Mouse (Mus musculus): ENCODE measurements around the gene Spata17. TPM values are rescaled to one million over a fixed set of nuclear protein-coding genes. Genes with fewer than 3 reads are reported as not detected.
A peak's percentile ranks its signal among the peaks of the same experiment; 100 is the strongest.
"Not testable (repeated sequence)": the region's sequence is repeated elsewhere in the genome, so short reads cannot be mapped to it uniquely, and the experiment has no call there.

Gene Spata17
- polyA plus RNA-seq, 1 experiment from 2014 or later: 1.3 TPM

DNA sequence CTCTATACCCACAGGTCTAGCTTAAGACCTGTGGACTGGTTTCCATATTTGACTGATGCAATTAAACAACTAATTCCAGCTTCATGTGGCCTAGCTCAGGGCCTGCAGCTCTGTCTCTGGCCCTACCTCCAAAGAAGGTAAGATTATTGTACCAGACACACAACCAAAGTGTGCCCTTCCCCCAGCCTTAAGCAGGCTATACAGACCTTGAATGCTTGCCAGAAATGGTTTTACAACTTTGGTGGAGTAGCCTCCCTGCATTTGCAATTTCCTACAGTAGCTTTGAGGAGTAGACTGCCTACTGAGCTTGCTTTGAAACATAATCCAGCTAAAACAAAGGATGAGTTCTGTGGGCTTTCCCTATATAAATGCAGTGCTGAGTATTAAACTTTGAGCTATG lies 51.7 kb downstream of the Spata17 start:
- Histone ChIP-seq H3K27ac (no peak overlapping the region), H3K4me3 (replicated peaks) (no peak overlapping the region), H3K36me3 (no peaks in the 10 kb centered on the region), H3K9ac (replicated peaks) (no peak overlapping the region), H3K27me3 (no peaks in the 10 kb centered on the region), H3K4me1 (replicated peaks) (no peaks in the 10 kb centered on the region), H3K9me3 (no peaks in the 10 kb centered on the region), H3K4me2 (replicated peaks) (no peak overlapping the region)
- no peak for ATAC-seq

DNA sequence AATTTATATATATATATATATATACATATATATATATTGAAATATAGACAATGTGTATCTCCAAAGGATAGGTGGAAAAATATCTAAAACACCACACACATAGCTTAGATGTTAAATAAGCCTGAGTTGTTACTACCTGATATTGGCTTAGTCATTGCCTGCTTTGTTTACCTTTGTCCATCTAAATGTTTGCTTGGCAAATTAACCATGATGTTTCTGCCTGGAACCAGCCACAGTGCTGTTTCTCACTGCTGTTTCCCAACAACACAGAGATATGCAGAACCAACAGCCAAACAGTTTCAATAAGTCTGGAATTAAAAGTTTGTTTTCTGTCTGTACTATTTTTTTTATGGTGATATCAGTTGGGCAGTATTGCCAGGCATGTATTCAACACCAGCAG lies 59.6 kb downstream of the Spata17 start:
- H3K27ac ChIP-seq: no peak overlapping the region
- no peaks in the 10 kb centered on the region for H3K27me3 ChIP-seq
- no peak for ATAC-seq
- H3K9ac ChIP-seq (replicated peaks): no peak overlapping the region
- no peak overlapping the region for H3K4me2 ChIP-seq (replicated peaks)
- 0 out of 2 replicates have a peak, but pooled peaks cover 5% of the 10 kb centered on the region for H3K4me1 ChIP-seq (replicated peaks)
- no peaks in the 10 kb centered on the region for H3K36me3 ChIP-seq
- H3K4me3 ChIP-seq (replicated peaks): no peak overlapping the region
- H3K9me3 ChIP-seq: no peaks in the 10 kb centered on the region

DNA sequence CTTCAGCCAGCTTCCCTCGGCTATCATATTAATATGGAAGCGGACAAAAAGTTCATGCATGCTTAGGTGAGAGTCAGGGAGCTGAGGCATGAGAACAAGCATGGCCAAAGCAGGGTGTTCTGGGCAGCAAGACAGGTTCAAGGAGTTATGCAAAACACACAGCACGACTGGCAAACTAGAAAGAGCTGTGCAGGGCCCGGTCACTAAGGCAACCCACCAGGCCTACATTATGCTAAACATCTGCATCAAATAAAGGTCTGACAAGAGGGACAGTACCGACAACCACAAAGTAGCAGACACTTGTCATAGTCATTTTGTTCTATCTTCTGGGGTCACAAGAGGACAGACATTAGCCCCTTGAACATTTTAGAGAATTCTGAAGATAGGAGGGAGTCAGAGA lies 61.6 kb downstream of the Spata17 start:
- 51% methylated on average over 5 of the region's 5 CpGs for WGBS
- Histone ChIP-seq H3K36me3 (no peaks in the 10 kb centered on the region), H3K27me3 (no peaks in the 10 kb centered on the region), H3K4me3 (replicated peaks) (no peak overlapping the region), H3K9ac (replicated peaks) (no peak overlapping the region), H3K27ac (no peak overlapping the region), H3K4me2 (replicated peaks) (no peak overlapping the region), H3K4me1 (replicated peaks) (0 out of 2 replicates have a peak, but pooled peaks cover 5% of the 10 kb centered on the region), H3K9me3 (no peaks in the 10 kb centered on the region)
- ATAC-seq: no peak

DNA sequence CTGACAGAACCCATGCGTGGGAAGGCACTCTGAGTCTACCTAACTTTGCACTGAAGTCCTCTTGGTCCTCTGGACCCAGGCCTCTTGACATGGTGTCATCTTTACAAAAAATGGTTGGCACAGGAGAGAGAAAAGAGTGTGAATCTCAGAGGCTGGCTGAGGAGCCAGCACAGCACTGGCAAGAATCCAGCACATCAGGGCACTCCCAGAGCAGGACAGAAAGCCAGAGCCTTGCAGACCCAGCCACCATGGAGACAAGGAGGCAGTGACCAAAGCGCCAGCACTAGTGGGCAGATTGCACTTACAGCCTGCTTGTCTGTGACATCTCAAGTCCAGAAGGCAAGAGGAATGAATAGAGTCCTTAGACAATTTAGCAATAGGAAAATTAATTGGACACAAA lies 62.7 kb downstream of the Spata17 start:
- ATAC-seq: no peak
- no peak overlapping the region for H3K9ac ChIP-seq (replicated peaks)
- H3K27me3 ChIP-seq: no peaks in the 10 kb centered on the region
- H3K36me3 ChIP-seq: no peaks in the 10 kb centered on the region
- 0 out of 2 replicates have a peak, but pooled peaks cover 5% of the 10 kb centered on the region for H3K4me1 ChIP-seq (replicated peaks)
- no peak overlapping the region for H3K27ac ChIP-seq
- H3K4me3 ChIP-seq (replicated peaks): no peak overlapping the region
- H3K4me2 ChIP-seq (replicated peaks): no peak overlapping the region
- 84% methylated on average over 2 of the region's 2 CpGs for WGBS
- H3K9me3 ChIP-seq: no peaks in the 10 kb centered on the region

DNA sequence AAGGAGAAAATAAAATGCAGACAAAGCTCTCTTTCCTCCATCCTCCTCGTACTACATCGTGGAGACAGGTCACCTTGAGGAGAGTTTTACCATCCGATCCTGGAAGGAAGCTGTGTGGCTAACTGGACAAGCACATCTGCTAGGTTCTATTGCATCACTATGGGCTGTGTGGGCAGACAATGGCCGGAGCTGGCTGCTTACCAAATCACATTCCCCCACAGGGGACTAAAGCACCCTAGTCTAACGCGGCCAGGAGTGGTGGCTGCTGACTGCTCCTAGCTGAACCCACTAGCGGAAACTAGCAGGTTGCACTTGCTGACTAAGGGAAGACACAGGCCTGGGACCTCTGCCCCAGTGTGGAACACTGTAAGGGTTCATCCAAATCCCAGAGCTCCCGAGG lies 72.3 kb downstream of the Spata17 start:
- no peaks in the 10 kb centered on the region for H3K9me3 ChIP-seq
- H3K27me3 ChIP-seq: no peaks in the 10 kb centered on the region
- WGBS: 71% methylated on average over 8 of the region's 8 CpGs
- H3K36me3 ChIP-seq: no peaks in the 10 kb centered on the region
- H3K4me2 ChIP-seq (replicated peaks): no peak overlapping the region
- H3K4me3 ChIP-seq (replicated peaks): no peak overlapping the region
- no peak overlapping the region for H3K9ac ChIP-seq (replicated peaks)
- no peak for ATAC-seq
- H3K27ac ChIP-seq: no peak overlapping the region
- no peaks in the 10 kb centered on the region for H3K4me1 ChIP-seq (replicated peaks)

DNA sequence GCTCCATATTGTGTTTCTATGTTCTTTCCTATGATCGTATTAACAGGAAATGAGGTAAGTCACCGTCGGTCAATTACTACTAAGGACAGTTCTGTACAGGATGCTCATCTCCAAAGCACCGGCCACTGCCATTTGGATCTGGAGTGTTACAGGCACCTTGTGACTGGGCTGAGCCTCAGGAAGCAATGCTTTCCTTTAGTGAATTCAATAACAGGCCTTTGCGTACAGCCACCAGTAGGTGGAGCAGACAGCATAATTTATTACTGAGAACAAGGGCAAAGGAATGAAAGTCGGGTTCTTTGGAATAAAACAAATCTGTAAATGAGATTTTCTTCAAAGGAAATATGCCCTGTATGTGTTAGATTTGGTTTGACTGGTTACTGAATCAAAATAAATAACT lies 77.8 kb downstream of the Spata17 start:
- 37% methylated on average over 6 of the region's 6 CpGs for WGBS
- Histone ChIP-seq H3K4me2 (replicated peaks) (no peak overlapping the region), H3K36me3 (no peaks in the 10 kb centered on the region), H3K27me3 (no peaks in the 10 kb centered on the region), H3K9ac (replicated peaks) (no peak overlapping the region), H3K4me3 (replicated peaks) (no peak overlapping the region), H3K9me3 (no peaks in the 10 kb centered on the region), H3K4me1 (replicated peaks) (no peaks in the 10 kb centered on the region), H3K27ac (no peak overlapping the region)
- peak; percentile 68 for ATAC-seq

DNA sequence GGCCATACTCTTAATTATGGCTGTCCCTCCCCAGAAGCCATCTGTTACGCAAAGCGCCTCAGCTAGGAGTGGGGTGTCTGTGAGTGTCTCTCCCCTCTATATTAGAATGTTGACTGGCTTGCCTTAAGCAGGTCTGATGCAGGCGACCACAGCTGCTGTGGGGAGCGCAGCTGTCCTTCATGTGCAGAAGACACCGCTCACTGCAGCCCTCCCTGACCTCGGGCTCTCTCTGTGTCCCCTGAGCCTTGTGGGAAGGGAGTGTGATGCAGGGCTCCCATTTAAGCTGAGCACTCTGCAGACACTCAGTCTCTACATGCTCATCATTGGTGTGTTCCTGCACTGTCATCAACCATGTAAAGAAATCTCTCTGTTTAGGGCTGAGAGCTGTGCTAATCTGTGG lies 79.4 kb downstream of the Spata17 start:
- no peak for ATAC-seq
- no peak overlapping the region for H3K27ac ChIP-seq

DNA sequence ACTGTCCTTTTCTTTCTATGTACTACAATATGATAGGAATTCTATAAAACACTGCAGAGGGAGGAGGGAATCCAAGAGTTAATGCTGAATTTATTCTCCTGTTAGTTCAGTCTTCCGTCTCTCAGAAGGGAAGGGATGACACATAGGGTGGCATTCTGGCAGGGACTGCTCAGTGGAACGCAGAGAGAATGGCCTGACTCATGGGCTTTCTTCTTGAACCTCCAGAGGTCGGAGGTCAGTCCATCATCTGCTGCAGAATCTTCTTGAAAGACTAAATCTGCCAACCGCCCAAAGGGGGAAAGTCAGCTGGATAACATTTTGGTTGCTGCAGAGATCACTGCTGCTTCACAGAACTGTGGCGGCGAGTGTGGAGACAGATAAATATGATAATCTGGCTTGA lies 81.4 kb downstream of the Spata17 start:
- Histone ChIP-seq H3K9ac (replicated peaks) (no peak overlapping the region), H3K36me3 (no peaks in the 10 kb centered on the region), H3K9me3 (no peaks in the 10 kb centered on the region), H3K4me2 (replicated peaks) (no peak overlapping the region), H3K27me3 (no peaks in the 10 kb centered on the region), H3K4me3 (replicated peaks) (no peak overlapping the region), H3K27ac (no peak overlapping the region), H3K4me1 (replicated peaks) (no peaks in the 10 kb centered on the region)
- ATAC-seq: no peak
- WGBS: 56% methylated on average over 6 of the region's 6 CpGs

More for the DNA sequence above, 79.4 kb downstream of the Spata17 start:
- H3K9ac ChIP-seq (replicated peaks): no peak overlapping the region
- WGBS: 76% methylated on average over 6 of the region's 6 CpGs
- no peak overlapping the region for H3K4me2 ChIP-seq (replicated peaks)
- H3K4me3 ChIP-seq (replicated peaks): no peak overlapping the region
- H3K9me3 ChIP-seq: no peaks in the 10 kb centered on the region
- H3K27me3 ChIP-seq: no peaks in the 10 kb centered on the region
- no peaks in the 10 kb centered on the region for H3K36me3 ChIP-seq
- H3K4me1 ChIP-seq (replicated peaks): no peaks in the 10 kb centered on the region

DNA sequence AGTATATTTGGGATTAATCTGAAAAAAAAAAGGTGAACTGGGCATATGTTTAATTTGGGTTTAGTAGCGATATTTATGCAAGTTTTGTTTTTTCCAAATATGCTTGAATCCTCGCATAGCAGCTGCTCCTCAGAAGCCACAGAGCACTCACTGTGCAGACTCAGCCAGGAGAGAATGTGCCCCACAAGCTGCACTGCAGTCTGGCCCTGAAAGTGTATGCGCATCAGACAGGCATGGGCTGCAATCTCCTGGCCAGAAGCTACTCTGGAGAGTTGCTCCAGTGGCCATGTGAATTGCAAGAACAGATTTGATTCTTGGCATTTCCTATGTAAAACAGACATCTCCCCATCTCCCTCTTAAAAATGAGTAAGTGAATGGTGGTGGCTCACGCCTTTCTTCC lies 82.9 kb downstream of the Spata17 start:
- no peaks in the 10 kb centered on the region for H3K4me1 ChIP-seq (replicated peaks)
- H3K9me3 ChIP-seq: no peaks in the 10 kb centered on the region
- no peaks in the 10 kb centered on the region for H3K27me3 ChIP-seq
- no peak overlapping the region for H3K4me3 ChIP-seq (replicated peaks)
- H3K27ac ChIP-seq: no peak overlapping the region
- 85% methylated on average over 4 of the region's 4 CpGs for WGBS
- no peak overlapping the region for H3K4me2 ChIP-seq (replicated peaks)
- H3K9ac ChIP-seq (replicated peaks): no peak overlapping the region
- no peak for ATAC-seq
- H3K36me3 ChIP-seq: no peaks in the 10 kb centered on the region

DNA sequence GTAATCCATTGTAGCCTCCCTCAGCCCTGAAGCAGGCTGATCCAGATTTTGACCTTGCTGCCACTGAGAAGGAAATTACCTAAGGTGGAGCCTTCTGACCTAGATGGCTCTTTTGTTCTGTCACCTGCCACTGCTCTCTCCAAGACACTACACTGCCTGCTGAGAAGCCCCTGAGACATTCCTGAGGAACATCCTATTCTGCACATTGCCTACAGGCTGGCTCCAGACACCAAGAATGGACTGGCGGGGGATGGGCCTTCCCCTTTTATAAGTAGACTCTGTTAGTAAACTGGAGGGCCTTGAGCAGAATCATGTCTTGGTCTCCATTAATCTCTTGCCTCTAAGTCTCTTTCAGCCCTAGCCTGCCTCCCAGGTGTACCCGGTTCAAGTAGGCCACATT lies 87.7 kb downstream of the Spata17 start:
- not testable (repeated sequence) for H3K9ac ChIP-seq (replicated peaks); H3K4me3 ChIP-seq (replicated peaks); H3K27me3 ChIP-seq; H3K36me3 ChIP-seq; H3K9me3 ChIP-seq; H3K27ac ChIP-seq; H3K4me1 ChIP-seq (replicated peaks); ATAC-seq; H3K4me2 ChIP-seq (replicated peaks)
- 87% methylated on average over 2 of the region's 2 CpGs for WGBS

DNA sequence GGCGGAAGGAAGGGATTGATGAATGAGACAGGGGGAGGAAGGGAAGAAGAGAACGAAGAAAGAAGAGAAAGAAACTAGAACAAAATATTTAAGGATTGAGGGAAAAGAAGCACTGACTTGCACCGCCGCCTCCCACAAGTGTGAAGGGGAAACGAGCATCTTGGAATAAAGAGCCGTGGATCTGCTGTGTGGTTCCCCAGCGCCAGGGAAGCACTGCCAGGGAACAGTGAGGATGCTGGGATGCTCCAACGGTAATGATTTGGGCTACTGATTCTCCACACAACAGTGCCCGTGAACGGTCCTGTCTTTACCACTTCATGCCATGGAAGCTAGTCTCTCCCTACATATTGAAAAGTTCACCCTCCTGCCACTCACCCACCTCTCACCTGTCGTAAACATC lies 89.5 kb downstream of the Spata17 start:
- Histone ChIP-seq H3K36me3 (no peaks in the 10 kb centered on the region), H3K9me3 (no peaks in the 10 kb centered on the region), H3K27ac (no peak overlapping the region), H3K9ac (replicated peaks) (no peak overlapping the region), H3K27me3 (no peaks in the 10 kb centered on the region), H3K4me2 (replicated peaks) (no peak overlapping the region), H3K4me1 (replicated peaks) (0 out of 2 replicates have a peak, but pooled peaks cover 3% of the 10 kb centered on the region), H3K4me3 (replicated peaks) (no peak overlapping the region)
- WGBS: 87% methylated on average over 11 of the region's 11 CpGs
- ATAC-seq: no peak

DNA sequence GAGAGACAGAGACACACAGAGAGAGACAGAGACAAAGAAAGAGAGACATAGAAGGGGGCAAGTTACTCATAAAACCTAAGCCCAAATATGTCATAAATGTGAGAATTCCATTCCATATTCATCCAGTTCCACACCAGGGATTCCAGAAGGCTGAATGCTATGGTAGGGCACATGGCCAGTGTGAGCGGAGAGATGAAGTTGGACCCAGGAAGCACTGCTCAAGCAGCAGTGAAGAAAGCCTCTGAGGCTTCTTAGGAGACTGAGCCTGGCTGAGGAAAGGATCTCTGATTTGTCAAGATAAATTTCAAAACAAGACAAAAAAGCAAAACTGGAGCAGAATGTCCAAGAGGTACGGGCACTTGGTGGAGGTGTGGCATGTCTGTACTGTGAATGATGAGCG lies 90.3 kb downstream of the Spata17 start:
- Histone ChIP-seq H3K9me3 (no peaks in the 10 kb centered on the region), H3K4me2 (replicated peaks) (no peak overlapping the region), H3K27me3 (no peaks in the 10 kb centered on the region), H3K27ac (no peak overlapping the region), H3K4me3 (replicated peaks) (no peak overlapping the region), H3K9ac (replicated peaks) (no peak overlapping the region), H3K36me3 (no peaks in the 10 kb centered on the region), H3K4me1 (replicated peaks) (0 out of 2 replicates have a peak, but pooled peaks cover 3% of the 10 kb centered on the region)
- 94% methylated on average over 3 of the region's 3 CpGs for WGBS
- ATAC-seq: no peak

DNA sequence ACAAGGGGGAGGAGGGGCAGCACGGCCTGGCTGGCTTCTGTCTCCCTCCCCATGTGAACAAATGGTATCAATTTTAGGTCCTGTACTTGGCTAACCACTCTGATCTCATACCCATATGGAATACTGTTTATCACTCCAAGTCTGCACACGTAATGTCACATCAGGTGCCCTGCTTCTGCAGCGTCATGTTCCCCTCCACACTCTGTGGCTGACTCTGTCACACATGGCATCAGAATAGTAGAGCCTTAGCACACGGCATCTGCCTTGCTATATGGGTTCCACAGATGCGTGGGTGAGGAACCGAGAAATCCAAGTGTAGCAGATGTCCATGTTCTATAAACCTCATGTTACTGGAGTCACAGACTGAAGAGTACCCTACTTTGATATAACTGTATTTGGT lies 96.0 kb downstream of the Spata17 start:
- Histone ChIP-seq H3K27ac (no peak overlapping the region), H3K9me3 (no peaks in the 10 kb centered on the region), H3K27me3 (no peaks in the 10 kb centered on the region), H3K4me1 (replicated peaks) (0 out of 2 replicates have a peak, but pooled peaks cover 3% of the 10 kb centered on the region), H3K36me3 (no peaks in the 10 kb centered on the region), H3K4me2 (replicated peaks) (no peak overlapping the region), H3K9ac (replicated peaks) (no peak overlapping the region), H3K4me3 (replicated peaks) (no peak overlapping the region)
- ATAC-seq: no peak
- WGBS: 98% methylated on average over 6 of the region's 6 CpGs
